Mouse (Mus musculus): ENCODE data around the gene Dbndd1. TPM values are rescaled to one million over a fixed set of nuclear protein-coding genes. Genes with fewer than 3 reads are reported as not detected.
A peak's percentile ranks its signal among the peaks of the same experiment; 100 is the strongest.
"Not testable (repeated sequence)": the region's sequence is repeated elsewhere in the genome, so short reads cannot be mapped to it uniquely, and the experiment has no call there.

Gene Dbndd1
- total RNA-seq, 2 experiments from 2014 or later = not detected

- DNase-seq = no peak
- intact Hi-C loops (cut with DNase I) = no loop called here
Observed at GRCm38 (mm10) chr8:123498963-123499362, 16.3 kb downstream of the Dbndd1 start.

GRCm38 (mm10) chr8:123497699-123498098, 17.6 kb downstream of the Dbndd1 start:
- intact Hi-C loops (cut with DNase I) = no loop called here
- DNase-seq = no peak

GRCm38 (mm10) chr8:123492898-123493297, 22.4 kb downstream of the Dbndd1 start:
- no peak for DNase-seq
- intact Hi-C loops (cut with DNase I) = no loop called here

GRCm38 (mm10) chr8:123491280-123492075, 23.8 kb downstream of the Dbndd1 start:
- intact Hi-C loops (cut with DNase I) = no loop called here
- DNase-seq = no peak

- intact Hi-C loops (cut with DNase I) = no loop called here
- no peak for DNase-seq
Observed at GRCm38 (mm10) chr8:123482627-123483026, 32.6 kb downstream of the Dbndd1 start.

GRCm38 (mm10) chr8:123478456-123479218, 36.6 kb downstream of the Dbndd1 start:
- no peak for DNase-seq
- intact Hi-C loops (cut with DNase I) = loop anchor here (2.0 to 5.0 kb wide), 2 partner anchors 34 to 36 kb away; no protein-coding TSS in a partner anchor

GRCm38 (mm10) chr8:123477737-123478258, 37.5 kb downstream of the Dbndd1 start, which contains the start of gene Afg3l1:
Gene Afg3l1, plus strand, starts transcription at chr8:123477903.
- intact Hi-C loops (cut with DNase I) = loop anchor here (2.0 to 5.0 kb wide), 2 partner anchors 35 kb away; no protein-coding TSS in a partner anchor
- DNase-seq = peak; percentile 95 to 97

- peak in 1 of 2 experiments; percentile 4 for DNase-seq
- intact Hi-C loops (cut with DNase I) = loop anchor here (5.0 kb wide), 1 partner anchor 35 kb away; no protein-coding TSS in a partner anchor
Observed at GRCm38 (mm10) chr8:123476911-123477736, 38.1 kb downstream of the Dbndd1 start.

GRCm38 (mm10) chr8:123474549-123474948, 40.7 kb downstream of the Dbndd1 start:
- DNase-seq; intact Hi-C loops (cut with DNase I): not testable (repeated sequence)

- intact Hi-C loops (cut with DNase I); DNase-seq: not testable (repeated sequence)
Observed at GRCm38 (mm10) chr8:123472991-123473390, 42.3 kb downstream of the Dbndd1 start.

- intact Hi-C loops (cut with DNase I) = no loop called here
- no peak for DNase-seq
Observed at GRCm38 (mm10) chr8:123467476-123467875, 47.8 kb downstream of the Dbndd1 start.

- intact Hi-C loops (cut with DNase I) = no loop called here
- DNase-seq = no peak
Observed at GRCm38 (mm10) chr8:123463651-123464050, 51.6 kb downstream of the Dbndd1 start.

Other genes with a start within 250 kb of the Dbndd1 start
- gene Fanca, start 196.9 kb downstream of the Dbndd1 start, total RNA-seq (2021) = 1 to 10 TPM; 6.5 to 7.4 TPM
- under 1 TPM; 0.26 to 0.32 TPM for gene Spire2, start 182.8 kb downstream of the Dbndd1 start, total RNA-seq (2021)
- 100 to 1,000 TPM; 161 to 167 TPM for gene Tcf25, start 141.7 kb downstream of the Dbndd1 start, total RNA-seq (2021)
- gene Mc1r, start 108.4 kb downstream of the Dbndd1 start, total RNA-seq (2021) = not detected
- under 1 TPM; 0.55 to 0.98 TPM for gene Tubb3, start 104.0 kb downstream of the Dbndd1 start, total RNA-seq (2021)
- 10 to 100 TPM; 57.2 to 65.2 TPM for gene Def8, start 91.9 kb downstream of the Dbndd1 start, total RNA-seq (2021)
- gene Afg3l1, start 37.6 kb downstream of the Dbndd1 start, total RNA-seq (2021) = 10 to 100 TPM; 62.7 to 66.3 TPM
- 1 to 10 TPM; 6.1 to 7.1 TPM for gene Gas8, start 3.4 kb upstream of the Dbndd1 start, total RNA-seq (2021)
- gene Rhou, start 138.5 kb upstream of the Dbndd1 start, total RNA-seq (2021) = 10 to 100 TPM; 11.2 to 13.1 TPM